Mouse (Mus musculus) forebrain, embryonic 10.5 days (tissue): ENCODE data around the gene Chchd3. TPM values are rescaled to one million over a fixed set of nuclear protein-coding genes. Genes with fewer than 3 reads are reported as not detected.

ENCODE experiments used
- DNase-seq: peaks from one replicate; pipeline ENCODE4 v3.0.0-alpha.2; 2017; ENCODE audit warnings: low spot score; ENCODE audit errors: extremely low spot score
- H3K27ac ChIP-seq: fragments of 300-500 bp; sonication (generic); 2 replicates; pipeline ENCODE4 v1.5.1; 2016; ENCODE audit warnings: mild to moderate bottlenecking
- H3K27me3 ChIP-seq: fragments of 300-500 bp; sonication (generic); 2 replicates; pipeline ENCODE4 v1.6.1; 2016; ENCODE audit warnings: mild to moderate bottlenecking; ENCODE audit not compliant: poor library complexity, severe bottlenecking
- H3K36me3 ChIP-seq: fragments of 300-500 bp; sonication (generic); replicated peaks from 2 replicates; pipeline ENCODE4 v1.6.1; 2016; ENCODE audit warnings: mild to moderate bottlenecking, moderate library complexity
- H3K4me1 ChIP-seq: fragments of 300-500 bp; sonication (generic); 2 replicates; pipeline ENCODE4 v1.6.1; 2016
- H3K4me3 ChIP-seq: fragments of 300-500 bp; sonication (generic); 2 replicates; pipeline ENCODE4 v1.5.1; 2016; ENCODE audit warnings: mild to moderate bottlenecking, moderate library complexity
- H3K9me3 ChIP-seq: fragments of 300-500 bp; sonication (generic); 2 replicates; pipeline ENCODE4 v1.6.1; 2016; ENCODE audit warnings: mild to moderate bottlenecking, moderate library complexity
- WGBS: fragments of 180-500 bp; shearing (Covaris S2); methylation state at CpG from one replicate; pipeline ENCODE4 v1.1.7; 2016; 5-methylcytosine and 5-hydroxymethylcytosine counted together
- polyA plus RNA-seq: library from polyadenylated mRNA; unstranded; fragments of >200 nt; fragmentation: Nextera tagmentation; extraction: Ambion mirVana; gene quantifications from 2 replicates; pipeline ENCODE4 v1.2.1, GENCODE M21; 2016

Gene Chchd3
- polyA plus RNA-seq, result 124 and 131 TPM in 2 replicates

- under 1% methylated on average over 50 of the region's 50 CpGs for WGBS
- Histone ChIP-seq H3K27ac (peak within 1 kb of the TSS; percentile 89), H3K4me1 (peaks cover 14% of the 10 kb centered on the region), H3K9me3 (no peaks in the 10 kb centered on the region), H3K27me3 (no peaks in the 10 kb centered on the region), H3K36me3 (peaks cover 8% of the 10 kb centered on the region), H3K4me3 (peak within 1 kb of the TSS; percentile 91)
- DNase-seq, result peak; percentile 96
Observed at GRCm38 (mm10) chr6:33059735-33060576, at the start of gene Chchd3. Gene Chchd3, minus strand, starts transcription at chr6:33060260.

DNA sequence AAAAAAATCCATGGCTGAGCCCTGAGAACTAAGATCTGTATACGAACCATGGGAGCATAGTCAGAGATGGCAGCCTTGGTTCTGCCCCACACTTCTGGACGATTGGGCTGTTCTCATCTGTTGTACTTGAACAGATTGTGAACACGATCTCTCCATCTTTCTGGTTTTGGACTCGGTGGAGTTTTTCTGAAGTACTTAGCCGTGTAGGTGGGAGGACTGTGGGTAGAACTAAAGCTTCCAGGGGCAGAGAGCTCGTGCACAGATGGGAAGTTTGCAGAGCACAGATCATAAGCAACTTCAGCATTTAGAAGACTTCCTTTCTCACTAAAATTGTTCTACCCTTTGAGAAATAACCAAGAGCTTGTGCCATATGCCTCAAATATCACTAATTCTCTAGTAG, 44.6 kb upstream of the Chchd3 start:
- no peaks in the 10 kb centered on the region for H3K36me3 ChIP-seq

GRCm38 (mm10) chr6:33098903-33099302, 38.8 kb upstream of the Chchd3 start:
- WGBS, result 90% methylated on average over 4 of the region's 4 CpGs
- no peak overlapping the region for H3K27ac ChIP-seq
- no peaks in the 10 kb centered on the region for H3K36me3 ChIP-seq
- DNase-seq, result no peak
- H3K9me3 ChIP-seq, result no peaks in the 10 kb centered on the region
- no peaks in the 10 kb centered on the region for H3K27me3 ChIP-seq
- H3K4me1 ChIP-seq, result peaks cover 8% of the 10 kb centered on the region
- no peak overlapping the region for H3K4me3 ChIP-seq

More for the DNA sequence above, 44.6 kb upstream of the Chchd3 start:
- Histone ChIP-seq H3K9me3 (no peaks in the 10 kb centered on the region), H3K27me3 (no peaks in the 10 kb centered on the region), H3K4me3 (no peak overlapping the region), H3K27ac (no peak overlapping the region), H3K4me1 (no peaks in the 10 kb centered on the region)
- no peak for DNase-seq
- WGBS, result 86% methylated on average over 6 of the region's 6 CpGs

DNA sequence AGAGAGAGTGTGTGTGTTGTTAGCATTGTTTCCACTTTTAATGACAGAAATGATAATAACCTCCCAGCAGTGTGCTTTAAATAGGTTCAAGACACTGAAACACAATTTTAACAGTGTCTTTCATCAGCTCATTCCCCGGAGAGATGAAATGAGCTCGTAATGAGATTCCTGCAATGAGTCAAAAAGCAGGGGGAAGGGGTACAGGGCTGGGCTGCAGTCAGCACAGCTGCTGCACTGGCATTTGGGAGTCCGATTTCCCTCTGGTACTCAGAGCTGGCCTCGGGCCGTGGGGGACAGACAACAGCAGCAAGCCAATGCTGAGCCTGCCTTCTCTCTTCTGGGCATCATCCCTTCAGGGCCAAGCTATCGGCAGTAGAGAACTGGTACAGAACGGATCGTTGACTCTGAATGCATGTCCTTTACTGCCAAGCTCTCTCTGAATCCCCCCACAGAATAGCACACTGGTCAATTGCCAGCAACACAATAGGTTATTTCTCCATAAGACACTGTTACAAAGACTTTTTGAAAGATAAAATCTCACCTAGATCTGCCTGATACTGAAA, 34.7 kb upstream of the Chchd3 start:
- peaks cover 8% of the 10 kb centered on the region for H3K4me1 ChIP-seq
- H3K27ac ChIP-seq, result no peak overlapping the region
- H3K4me3 ChIP-seq, result no peak overlapping the region
- no peaks in the 10 kb centered on the region for H3K9me3 ChIP-seq
- WGBS, result 56% methylated on average over 8 of the region's 8 CpGs
- no peaks in the 10 kb centered on the region for H3K36me3 ChIP-seq
- no peaks in the 10 kb centered on the region for H3K27me3 ChIP-seq
- DNase-seq, result no peak

DNA sequence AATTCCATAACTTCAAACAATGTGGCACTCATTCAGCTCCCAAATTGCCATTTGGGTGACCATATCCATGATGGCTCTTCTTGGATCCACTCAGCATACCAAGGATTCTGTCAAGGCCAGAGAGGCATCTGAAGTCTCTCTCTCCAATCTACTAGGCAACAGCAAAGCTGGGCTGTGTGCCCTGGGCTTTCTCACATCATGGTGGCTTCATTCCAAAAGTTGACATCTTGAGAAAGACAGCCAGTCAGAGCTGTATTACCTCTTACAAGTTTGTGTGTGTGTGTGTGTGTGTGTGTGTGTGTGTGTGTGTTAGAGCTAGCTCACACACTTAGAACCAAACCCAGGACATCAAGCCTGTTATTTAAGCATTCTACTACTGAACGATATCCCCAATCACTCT, 20.1 kb upstream of the Chchd3 start:
- 95% methylated on average over 1 of the region's 1 CpGs for WGBS
- no peak for DNase-seq
- Histone ChIP-seq H3K27ac (no peak overlapping the region), H3K27me3 (no peaks in the 10 kb centered on the region), H3K9me3 (no peaks in the 10 kb centered on the region), H3K36me3 (no peaks in the 10 kb centered on the region), H3K4me3 (no peak overlapping the region), H3K4me1 (no peaks in the 10 kb centered on the region)

DNA sequence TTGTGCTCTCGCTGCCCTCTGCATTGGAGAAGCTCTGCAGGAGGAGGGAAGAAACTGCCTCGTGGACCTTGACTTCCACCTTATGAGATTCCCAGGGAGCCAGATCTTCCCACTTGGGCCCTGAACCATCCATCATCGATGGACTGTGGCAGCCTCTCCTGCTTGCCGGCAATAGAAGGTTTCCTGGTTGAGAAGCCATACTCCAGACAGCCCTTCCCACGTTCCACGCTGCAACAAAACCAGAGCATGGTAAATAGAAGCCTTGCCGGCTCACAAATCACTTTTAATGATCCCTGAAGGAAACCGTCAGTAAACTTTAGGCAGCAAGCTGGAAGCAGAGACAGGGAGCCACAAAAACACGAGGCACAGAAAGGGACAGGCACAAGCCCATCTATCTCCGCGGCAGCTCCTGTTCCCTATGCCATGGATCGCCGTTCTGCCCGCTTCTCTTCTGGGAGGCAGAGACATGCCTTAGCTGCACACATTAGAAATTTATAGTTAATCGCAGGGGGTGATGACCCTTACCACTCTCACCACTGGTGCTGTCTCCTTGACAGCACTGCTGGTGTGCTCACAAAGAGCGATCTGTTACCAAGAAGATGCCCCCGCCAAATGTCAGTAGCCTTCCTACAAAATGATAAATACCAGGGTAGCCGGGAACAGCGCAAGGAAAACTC, 18.3 kb upstream of the Chchd3 start:
- Histone ChIP-seq H3K9me3 (no peaks in the 10 kb centered on the region), H3K27ac (no peak overlapping the region), H3K4me3 (no peak overlapping the region), H3K4me1 (no peaks in the 10 kb centered on the region), H3K36me3 (no peaks in the 10 kb centered on the region), H3K27me3 (no peaks in the 10 kb centered on the region)
- DNase-seq, result no peak
- WGBS, result 90% methylated on average over 19 of the region's 19 CpGs

DNA sequence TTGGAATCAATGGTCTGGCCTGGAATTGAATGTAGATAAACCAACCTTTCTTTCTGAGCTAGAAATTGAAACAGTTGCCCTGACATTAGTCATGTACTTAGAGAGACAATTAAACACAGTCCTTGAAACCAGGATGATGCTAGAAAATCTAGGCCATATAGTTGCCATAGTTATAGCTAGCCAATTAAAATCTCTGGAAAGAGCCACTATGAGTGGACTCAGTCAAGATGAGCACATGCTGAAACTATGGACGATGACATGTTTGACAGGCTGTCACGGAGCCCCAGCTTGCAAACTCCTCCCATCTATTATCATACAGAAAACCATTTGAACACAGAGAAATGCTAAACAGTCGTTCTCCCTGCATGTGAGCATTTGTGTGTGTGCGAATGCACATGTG, 6.4 kb upstream of the Chchd3 start:
- no peak overlapping the region for H3K4me3 ChIP-seq
- no peaks in the 10 kb centered on the region for H3K9me3 ChIP-seq
- no peaks in the 10 kb centered on the region for H3K4me1 ChIP-seq
- no peaks in the 10 kb centered on the region for H3K27me3 ChIP-seq
- WGBS, result 76% methylated on average over 4 of the region's 4 CpGs
- no peaks in the 10 kb centered on the region for H3K36me3 ChIP-seq
- H3K27ac ChIP-seq, result no peak overlapping the region
- DNase-seq, result no peak

GRCm38 (mm10) chr6:33059276-33059675, 784 bp downstream of the Chchd3 start:
- H3K36me3 ChIP-seq, result peaks cover 14% of the 10 kb centered on the region
- H3K4me3 ChIP-seq, result peak overlapping the region; percentile 91
- H3K4me1 ChIP-seq, result peaks cover 14% of the 10 kb centered on the region
- H3K27ac ChIP-seq, result peak overlapping the region; percentile 89
- H3K9me3 ChIP-seq, result no peaks in the 10 kb centered on the region
- no peak for DNase-seq
- H3K27me3 ChIP-seq, result no peaks in the 10 kb centered on the region
- WGBS, result 45% methylated on average over 7 of the region's 7 CpGs

GRCm38 (mm10) chr6:33056392-33056791, 3.7 kb downstream of the Chchd3 start:
- WGBS, result 89% methylated on average over 4 of the region's 4 CpGs

DNA sequence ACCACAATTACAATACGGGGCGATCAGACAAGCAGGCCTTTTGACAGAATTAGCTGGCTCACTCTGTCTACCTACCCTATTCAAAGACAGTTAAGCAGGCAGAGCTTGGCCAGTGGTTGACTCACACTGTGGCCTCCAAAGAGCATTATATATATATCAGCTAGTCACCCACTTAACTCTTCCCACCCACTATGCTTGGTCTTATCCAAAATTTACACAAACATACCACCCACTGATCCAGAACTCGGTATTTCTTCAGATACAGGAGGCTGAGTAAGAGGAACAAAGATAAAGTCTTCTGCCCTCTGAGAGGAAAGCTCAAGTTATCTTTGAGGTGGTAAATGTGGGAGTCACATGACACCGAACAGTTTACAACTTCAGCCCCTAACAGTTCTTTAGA, 4.4 kb downstream of the Chchd3 start:
- peaks cover 14% of the 10 kb centered on the region for H3K4me1 ChIP-seq
- H3K36me3 ChIP-seq, result peaks cover 21% of the 10 kb centered on the region
- no peaks in the 10 kb centered on the region for H3K9me3 ChIP-seq
- WGBS, result 89% methylated on average over 4 of the region's 4 CpGs
- H3K27me3 ChIP-seq, result no peaks in the 10 kb centered on the region
- no peak for DNase-seq
- H3K4me3 ChIP-seq, result no peak overlapping the region
- no peak overlapping the region for H3K27ac ChIP-seq

More at GRCm38 (mm10) chr6:33056392-33056791, 3.7 kb downstream of the Chchd3 start:
- no peak overlapping the region for H3K27ac ChIP-seq
- no peak overlapping the region for H3K4me3 ChIP-seq
- H3K9me3 ChIP-seq, result no peaks in the 10 kb centered on the region
- DNase-seq, result no peak
- peaks cover 14% of the 10 kb centered on the region for H3K4me1 ChIP-seq
- H3K27me3 ChIP-seq, result no peaks in the 10 kb centered on the region
- peaks cover 21% of the 10 kb centered on the region for H3K36me3 ChIP-seq

- DNase-seq, result no peak
- peaks cover 14% of the 10 kb centered on the region for H3K4me1 ChIP-seq
- H3K27ac ChIP-seq, result no peak overlapping the region
- 91% methylated on average over 4 of the region's 4 CpGs for WGBS
- H3K9me3 ChIP-seq, result no peaks in the 10 kb centered on the region
- H3K4me3 ChIP-seq, result no peak overlapping the region
- peaks cover 21% of the 10 kb centered on the region for H3K36me3 ChIP-seq
- H3K27me3 ChIP-seq, result no peaks in the 10 kb centered on the region
Observed at GRCm38 (mm10) chr6:33054946-33055345, 5.1 kb downstream of the Chchd3 start.

DNA sequence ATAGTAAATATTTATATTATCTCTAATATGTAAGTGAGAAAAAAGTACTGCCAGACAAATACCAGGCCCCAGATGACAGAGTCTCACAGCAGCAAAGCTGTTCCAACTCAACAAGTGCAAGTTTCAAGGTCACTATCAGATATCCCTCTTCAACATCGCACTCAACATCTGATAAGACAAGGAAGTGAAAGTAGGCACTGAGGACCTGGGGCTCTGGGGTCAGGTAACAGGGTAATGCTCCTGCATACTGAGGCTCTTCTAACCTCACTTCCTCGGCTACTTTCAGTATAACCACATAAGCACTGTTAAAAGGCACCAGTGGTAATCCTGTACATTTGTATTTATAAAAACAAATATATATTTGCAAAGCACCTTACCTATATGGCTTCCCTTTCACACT, 8.4 kb downstream of the Chchd3 start:
- WGBS, result 90% methylated on average over 2 of the region's 2 CpGs
- no peaks in the 10 kb centered on the region for H3K9me3 ChIP-seq
- peaks cover 42% of the 10 kb centered on the region for H3K36me3 ChIP-seq
- no peaks in the 10 kb centered on the region for H3K27me3 ChIP-seq
- no peaks in the 10 kb centered on the region for H3K4me1 ChIP-seq
- H3K27ac ChIP-seq, result no peak overlapping the region
- no peak overlapping the region for H3K4me3 ChIP-seq
- DNase-seq, result no peak
